Mouse (Mus musculus) spleen, adult 2 months (tissue): ENCODE data around the gene Nipbl.

Source experiments
- CTCF ChIP-seq: fragments of 200-500 bp; IDR thresholded peaks from 2 replicates; pipeline ENCODE4 v1.5.1; 2011; ENCODE audit warnings: mild to moderate bottlenecking, inconsistent platforms; ENCODE audit not compliant: insufficient read depth, insufficient read length, insufficient replicate concordance; ENCODE audit errors: extremely low read depth
- POLR2A ChIP-seq: fragments of 200-500 bp; IDR thresholded peaks from 2 replicates; pipeline ENCODE4 v1.6.1; 2011; ENCODE audit warnings: low read depth, low read length, inconsistent platforms

- TF ChIP-seq CTCF (no peak), POLR2A (no peak; the same call in 1 of the 2 replicates)
Observed at GRCm38 (mm10) chr15:8443926-8444889, at the start of gene Nipbl.
